Mouse (Mus musculus) gastrocnemius, adult 8-10 months (tissue): Measurements from ENCODE around the gene Dld. TPM values are rescaled to one million over a fixed set of nuclear protein-coding genes. Genes with fewer than 3 reads are reported as not detected.

Experiments used
- DNase-seq, 2 experiments: peaks; one replicate each; pipeline ENCODE4 v3.0.0; 2022; ENCODE audit warnings: low spot score in 2 of 2
- total RNA-seq, 4 experiments: library from RNA; stranded (reverse); gene quantifications; 2 replicates each; pipeline ENCODE4 v1.2.4; 2022

The Dld gene
- total RNA-seq: 100 to 1,000 TPM; 162 to 186 (median 180) TPM

DNA sequence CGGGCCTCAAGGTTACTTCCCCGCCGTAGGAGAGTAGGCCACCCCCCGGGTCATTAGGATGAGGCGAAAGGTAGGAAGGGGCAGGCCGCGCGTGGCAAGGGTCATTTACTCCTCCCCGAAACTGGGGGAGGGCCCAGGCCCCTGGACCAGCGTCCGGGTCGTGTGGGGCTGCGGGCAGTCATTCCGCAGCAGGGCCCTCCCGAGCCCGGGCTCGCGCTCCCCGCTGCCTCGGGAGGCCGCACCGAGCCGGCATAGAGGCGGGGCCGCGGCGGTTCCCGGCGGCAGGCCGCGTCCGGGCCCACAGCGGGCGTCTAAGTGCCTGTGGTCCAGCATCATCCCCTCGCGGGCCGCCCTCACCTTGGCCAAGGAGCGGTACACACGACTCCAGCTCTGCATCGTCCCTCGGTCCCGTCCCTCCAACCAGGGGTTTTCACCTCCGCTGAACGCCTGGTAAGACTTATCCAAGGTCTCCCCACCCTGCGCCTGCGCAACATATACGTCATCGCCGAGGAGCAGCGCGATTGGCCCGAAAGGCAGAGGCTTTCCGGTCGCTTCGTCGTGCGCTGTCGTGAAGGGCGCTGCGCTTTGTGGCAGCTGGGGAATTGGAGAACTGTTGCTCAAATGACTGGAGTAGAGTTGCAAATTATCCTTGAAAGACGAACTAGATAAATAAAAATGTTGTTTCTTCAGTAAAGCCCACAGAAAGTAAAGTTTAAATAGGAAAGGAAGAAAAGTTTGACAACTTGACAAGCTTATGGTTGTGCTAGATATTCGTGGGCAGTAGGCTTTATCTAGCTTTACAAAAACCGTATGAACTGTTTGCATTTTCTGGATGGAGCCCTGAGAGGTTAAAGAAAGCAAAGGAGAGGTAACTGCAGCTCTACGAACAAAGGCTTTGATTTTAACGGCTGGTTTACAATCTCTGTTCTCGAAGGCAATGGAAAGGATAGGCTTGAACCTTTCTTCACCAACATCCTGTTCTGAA is at the start of gene Dld:
Gene Dld, minus strand, starts transcription at position 510 of the 985 bp plus-strand sequence.
- peak; percentile 84 to 92 for DNase-seq

DNA sequence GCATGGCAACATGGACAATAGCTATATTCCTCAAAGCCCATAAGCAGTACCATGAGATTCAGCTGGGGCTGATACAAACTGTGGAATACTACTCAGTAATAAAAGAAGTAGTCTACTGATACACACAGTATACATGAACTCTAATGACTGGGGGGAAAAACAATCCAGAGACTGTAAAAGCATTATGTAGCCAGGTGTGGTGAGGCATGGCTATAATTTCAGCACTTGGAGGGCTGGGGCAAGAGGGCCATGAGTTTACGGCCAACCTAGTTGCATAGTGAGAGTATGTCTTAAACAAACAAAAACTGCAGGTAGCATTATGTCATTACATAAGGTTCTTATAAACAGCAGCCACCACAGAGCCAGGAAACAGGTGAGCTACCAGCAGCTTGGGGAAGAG is 49.6 kb upstream of the Dld start:
- DNase-seq: no peak

GRCm38 (mm10) chr12:31397709-31398108 is 46.5 kb upstream of the Dld start:
- DNase-seq: no peak

DNA sequence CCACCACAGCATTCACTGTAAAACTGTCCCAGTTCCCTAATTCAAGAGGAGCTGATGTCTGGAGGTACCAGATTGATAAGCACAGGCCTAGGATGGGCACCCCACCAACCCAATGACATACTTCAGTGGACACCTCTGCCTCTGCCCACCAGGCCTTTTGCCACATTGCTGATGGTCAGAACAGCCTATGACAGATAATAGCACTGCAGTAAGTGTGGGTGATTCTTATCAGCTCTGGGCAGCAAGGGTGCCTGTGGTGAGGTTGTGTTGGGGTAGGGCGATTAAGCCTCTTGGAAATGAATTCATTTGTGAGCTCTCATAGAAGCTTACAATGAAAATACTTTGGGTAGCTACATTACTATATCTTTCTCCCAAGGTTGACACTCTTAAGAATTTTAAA is 44.6 kb upstream of the Dld start:
- no peak for DNase-seq

DNA sequence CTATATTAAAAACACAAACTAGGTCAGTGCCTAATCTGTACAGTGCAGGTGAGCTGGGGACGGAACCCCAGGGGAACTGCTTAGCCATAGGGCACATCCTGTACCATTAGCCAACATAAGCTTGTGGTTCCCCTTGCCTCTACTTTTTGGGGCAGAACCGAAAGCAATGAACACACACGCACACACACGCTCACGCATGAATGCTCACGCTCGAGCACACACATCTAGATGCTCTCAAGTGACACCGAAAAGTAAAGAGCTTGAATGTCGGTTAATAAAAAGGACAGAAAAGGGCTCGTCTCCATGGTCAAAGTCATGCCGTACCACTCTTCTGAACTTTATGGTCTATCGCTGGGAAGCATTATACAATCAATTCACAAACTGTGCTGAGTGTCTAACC is 40.4 kb upstream of the Dld start:
- DNase-seq: no peak

- DNase-seq: no peak
These were observed 39.3 kb upstream of the Dld start, which contains the start of gene Slc26a3 for GRCm38 (mm10) chr12:31390571-31390970. TSS of gene Slc26a3 (plus strand) at chr12:31390871.

- no peak for DNase-seq
These were observed 36.0 kb upstream of the Dld start for GRCm38 (mm10) chr12:31387303-31387702.

GRCm38 (mm10) chr12:31382451-31382850 is 31.2 kb upstream of the Dld start:
- DNase-seq: no peak

- no peak for DNase-seq
These were observed 29.6 kb upstream of the Dld start for GRCm38 (mm10) chr12:31380878-31381277.

DNA sequence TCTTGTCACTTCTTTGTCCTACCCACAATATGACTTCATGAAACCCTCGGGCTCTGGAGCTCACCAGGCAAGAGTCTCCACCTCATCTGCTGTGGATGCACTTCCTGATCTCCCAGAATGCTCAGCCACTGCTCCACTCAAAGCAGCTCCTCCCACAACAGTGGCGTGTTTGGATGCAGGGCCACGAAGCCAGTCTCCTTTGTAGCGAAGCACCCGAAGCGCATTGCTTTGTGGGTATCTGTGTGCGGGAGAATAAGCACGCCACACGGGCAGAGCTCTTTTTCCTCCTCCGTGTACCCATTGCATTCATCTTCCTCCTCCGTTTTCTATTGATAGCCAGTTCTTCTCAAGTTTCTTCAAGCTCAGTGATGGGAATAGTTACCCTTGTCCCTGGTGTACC is 26.0 kb upstream of the Dld start:
- DNase-seq: no peak

DNA sequence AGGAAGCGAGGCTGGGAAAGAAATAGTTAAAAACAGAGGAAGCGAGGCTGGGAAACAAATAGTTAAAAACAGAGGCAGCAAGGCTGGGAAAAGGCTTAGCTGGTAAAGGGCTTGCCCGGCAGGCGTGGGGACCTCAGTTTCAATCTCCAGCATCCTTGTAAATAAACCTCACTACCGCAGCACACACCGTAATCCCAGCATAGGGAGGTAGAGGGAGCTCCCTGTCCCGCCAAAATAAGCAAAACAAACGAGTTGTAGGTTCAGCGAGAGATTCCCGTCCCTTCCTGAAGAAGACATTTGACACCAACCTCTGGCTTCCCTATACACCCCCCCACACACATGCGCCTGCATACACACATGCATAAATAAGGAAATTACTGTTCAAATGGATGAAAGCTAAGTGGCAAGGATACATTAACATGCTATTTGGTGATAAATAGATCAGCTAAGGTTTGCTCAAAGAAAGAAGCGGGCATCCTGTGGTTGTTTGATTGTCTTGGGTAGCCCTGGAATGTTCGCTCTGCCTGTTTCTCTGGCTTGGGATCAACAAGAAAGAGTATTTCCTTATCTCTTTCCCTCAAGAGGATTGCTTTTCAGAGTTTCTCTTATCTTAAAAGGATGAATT is 25.2 kb upstream of the Dld start:
- DNase-seq: no peak

DNA sequence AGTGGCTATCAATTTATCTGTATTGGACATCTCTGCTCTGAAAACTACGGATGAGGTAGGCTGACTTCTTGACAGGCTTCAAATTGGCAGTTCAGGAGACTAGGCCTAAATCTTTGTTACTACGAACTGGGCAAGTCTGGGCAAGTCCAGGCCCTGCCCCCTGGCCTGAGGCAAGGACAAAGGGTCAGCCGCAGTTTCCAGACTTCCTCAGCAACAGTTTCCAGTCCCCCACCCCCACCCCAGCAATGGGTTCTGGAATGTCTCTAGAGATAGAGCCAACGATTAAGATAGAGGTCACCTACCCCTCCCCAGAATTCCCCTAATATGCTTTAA is 24.0 kb upstream of the Dld start:
- no peak for DNase-seq

- peak; percentile 17 to 48 for DNase-seq
These were observed 23.5 kb upstream of the Dld start for GRCm38 (mm10) chr12:31374603-31375282.

- DNase-seq: no peak
These were observed 18.4 kb upstream of the Dld start for GRCm38 (mm10) chr12:31369656-31370055.

DNA sequence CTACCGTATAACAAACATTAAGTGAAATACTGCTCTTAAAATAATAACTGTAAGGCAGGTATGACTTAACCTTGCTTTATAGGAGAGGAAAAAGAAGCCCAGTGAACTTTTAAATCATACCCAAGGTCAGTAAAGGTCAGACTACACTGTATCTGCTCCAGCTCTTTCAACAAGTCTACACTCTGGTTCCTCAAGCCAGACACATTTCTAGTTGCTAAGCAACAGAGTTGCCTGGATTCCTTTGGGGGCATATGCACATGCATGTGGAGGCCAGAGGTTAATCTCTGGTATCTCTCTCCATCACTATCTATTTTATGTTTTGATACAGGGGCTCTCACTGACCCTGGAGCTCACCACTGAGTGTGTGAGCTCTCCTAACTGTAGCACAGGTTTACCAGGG is 17.9 kb upstream of the Dld start:
- DNase-seq: no peak

GRCm38 (mm10) chr12:31367721-31368120 is 16.5 kb upstream of the Dld start:
- peak; percentile 28 to 35 for DNase-seq

GRCm38 (mm10) chr12:31366428-31366827 is 15.2 kb upstream of the Dld start:
- no peak for DNase-seq

DNA sequence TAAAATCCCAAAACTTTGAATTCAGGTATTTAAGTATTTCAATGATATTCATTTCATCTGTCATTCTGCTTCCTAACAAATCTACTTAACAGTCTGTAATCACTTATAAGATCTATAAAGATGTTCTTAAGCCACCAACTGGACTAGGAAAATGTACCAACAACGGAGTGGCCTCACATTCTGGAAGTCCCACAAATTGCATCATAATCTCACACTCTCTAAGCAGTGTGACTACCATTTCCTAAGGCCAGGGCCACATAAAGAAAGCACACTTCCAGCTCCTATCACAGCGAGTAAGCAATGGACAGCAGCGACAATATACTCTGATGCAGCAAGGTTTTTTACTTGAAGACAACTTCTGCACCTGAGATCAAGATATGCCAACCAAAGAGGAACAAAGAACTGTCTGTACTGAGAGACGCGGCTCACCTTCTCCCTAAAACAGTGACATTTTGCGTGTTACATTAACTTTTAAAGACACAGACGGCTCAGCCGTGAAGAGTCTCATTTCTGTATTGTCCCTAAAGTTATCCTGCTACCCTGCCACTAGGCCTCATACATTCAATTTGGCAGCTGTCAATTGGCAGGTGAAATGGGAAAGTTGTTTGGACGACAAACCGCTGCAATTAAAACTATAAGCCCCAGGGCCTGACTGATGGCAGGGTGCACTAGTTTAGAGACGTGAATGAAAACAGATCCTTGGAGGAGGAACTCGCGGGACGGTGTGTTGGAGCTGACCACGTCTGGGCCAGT is 886 bp downstream of the Dld start:
- DNase-seq: no peak

DNA sequence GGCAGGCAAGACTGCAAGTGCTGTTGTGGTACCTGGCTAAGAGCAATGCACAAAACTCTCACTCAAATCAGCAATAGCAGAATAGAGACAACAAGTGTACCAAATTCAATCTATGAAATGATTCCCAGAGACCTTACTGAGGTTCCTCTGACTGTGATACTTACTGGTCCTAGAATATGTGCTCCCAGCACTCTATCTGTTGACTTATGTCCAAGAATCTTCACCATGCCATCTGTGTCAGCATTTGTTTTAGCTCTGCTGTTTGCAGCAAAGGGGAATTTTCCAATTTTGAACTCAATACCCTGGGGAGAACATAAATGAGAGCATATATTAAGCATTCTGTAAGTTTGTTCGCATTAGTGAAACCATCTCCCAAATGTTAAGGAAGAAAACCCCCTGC is 18.0 kb downstream of the Dld start:
- DNase-seq: no peak

- no peak for DNase-seq
These were observed 24.1 kb downstream of the Dld start for GRCm38 (mm10) chr12:31327139-31327538.

- DNase-seq: no peak
These were observed 28.0 kb downstream of the Dld start for GRCm38 (mm10) chr12:31323136-31323695.
